Comparison of ENCODE assay signal across 31 mouse cellular contexts in genomic region chr12:5125907-5126306, GRCm38 (mm10).
A peak's percentile ranks its signal among the peaks of the same experiment; 100 is the strongest.
DNase-seq lines count a peak whose midpoint lies in the region; ATAC-seq and TF ChIP-seq lines count a peak whose summit lies in the region.
"Had no signal": no experiment of that assay in that cellular context is flagged by ENCODE, and none has a peak within 500 bp of the region (broad histone marks: within the 10 kb centered on the region; RNA-seq: fewer than 3 reads in every experiment).

No protein-coding gene starts in this region.

- H3K4me2 ChIP-seq in intestine, embryonic 15.5 days (replicated peaks), result no peak overlapping the region
- H3K4me2 ChIP-seq in kidney, embryonic 15.5 days, result no peak overlapping the region
- H3K4me2 ChIP-seq: embryonic facial prominence, embryonic 12.5 days; heart, embryonic 11.5 days; hindbrain, embryonic 13.5 days had no signal

- peak; percentile 64 for DNase-seq in layer of hippocampus, adult 9-11 months
- DNase-seq in layer of hippocampus, postnatal 25 days (ENCODE audit: extremely low spot score in 1 of 2, low spot score in 1 of 2), result no peak
- DNase-seq in brain, adult 2 months (ENCODE audit: low read depth, low spot score), result peak; percentile 84
- no peak for DNase-seq in left cerebral cortex, adult 2 months (ENCODE audit: extremely low spot score in 1 of 2, low spot score in 2 of 2)
- DNase-seq in right cerebral cortex, postnatal 10 days (ENCODE audit: low spot score in 2 of 2), result peak; percentile 55 to 85
- DNase-seq in urinary bladder, postnatal 25 days (ENCODE audit: low spot score), result no peak
- DNase-seq: adrenal gland, postnatal 10 days; cerebellum, adult 11 months; cerebellum, adult 9-10 months; embryo, embryonic 11 days; gastrocnemius, adult 2 months; gastrocnemius, postnatal 36 days; heart, adult 18-20 months; heart, postnatal 36 days; kidney, adult 11 months; kidney, postnatal 25 days; liver; lung, adult 2 months; lung, postnatal 10 days; midbrain, embryonic 14.5 days; thymus, adult 2 months; thymus, postnatal 36 days had no signal

- peak overlapping the region; percentile 45 for H3K27ac ChIP-seq in left cerebral cortex, adult 2 months
- no peak overlapping the region for H3K27ac ChIP-seq in intestine, embryonic 15.5 days
- H3K27ac ChIP-seq in kidney, embryonic 15.5 days, result no peak overlapping the region
- H3K27ac ChIP-seq: embryonic facial prominence, embryonic 12.5 days; gastrocnemius, adult 2 months; hindbrain, embryonic 13.5 days; liver, embryonic 14.5 days; stomach, postnatal 0 days had no signal

- no peaks in the 10 kb centered on the region for H3K36me3 ChIP-seq in intestine, embryonic 15.5 days
- H3K36me3 ChIP-seq in kidney, embryonic 15.5 days, result no peaks in the 10 kb centered on the region

- H3K9me3 ChIP-seq in intestine, embryonic 15.5 days, result no peaks in the 10 kb centered on the region
- no peaks in the 10 kb centered on the region for H3K9me3 ChIP-seq in kidney, embryonic 15.5 days (replicated peaks)
- H3K9me3 ChIP-seq: embryonic facial prominence, embryonic 12.5 days; hindbrain, embryonic 13.5 days had no signal

- H3K27me3 ChIP-seq in intestine, embryonic 15.5 days (replicated peaks), result no peaks in the 10 kb centered on the region
- H3K27me3 ChIP-seq in kidney, embryonic 15.5 days, result no peaks in the 10 kb centered on the region
- H3K27me3 ChIP-seq: embryonic facial prominence, embryonic 12.5 days; hindbrain, embryonic 13.5 days had no signal

- no peak for TF ChIP-seq CTCF in left cerebral cortex, adult 2 months (IDR thresholded peaks at IDR 0.05)

- no peak overlapping the region for H3K9ac ChIP-seq in intestine, embryonic 15.5 days
- no peak overlapping the region for H3K9ac ChIP-seq in kidney, embryonic 15.5 days
- H3K9ac ChIP-seq: embryonic facial prominence, embryonic 12.5 days; hindbrain, embryonic 13.5 days; liver, embryonic 14.5 days had no signal

- ATAC-seq in intestine, embryonic 15.5 days, result no peak
- ATAC-seq in kidney, embryonic 15.5 days (replicated peaks; ENCODE audit: low FRiP score), result no peak
- ATAC-seq: CD4-positive, CD25-positive, alpha-beta regulatory T cell, adult 4 months; forebrain, embryonic 14.5 days had no signal

- WGBS in intestine, embryonic 15.5 days, result 77% methylated on average over 7 of the region's 7 CpGs
- 67% methylated on average over 7 of the region's 7 CpGs for WGBS in kidney, embryonic 15.5 days

- 0 out of 2 replicates have a peak, but pooled peaks cover 3% of the 10 kb centered on the region for H3K4me1 ChIP-seq in intestine, embryonic 15.5 days (replicated peaks)
- no peaks in the 10 kb centered on the region for H3K4me1 ChIP-seq in kidney, embryonic 15.5 days
- H3K4me1 ChIP-seq: embryonic facial prominence, embryonic 12.5 days had no signal

- no peak overlapping the region for H3K4me3 ChIP-seq in left cerebral cortex, adult 2 months
- no peak overlapping the region for H3K4me3 ChIP-seq in intestine, embryonic 15.5 days (replicated peaks)
- no peak overlapping the region for H3K4me3 ChIP-seq in kidney, embryonic 15.5 days (replicated peaks)
- H3K4me3 ChIP-seq: embryonic facial prominence, embryonic 12.5 days; gastrocnemius, adult 2 months; hindbrain, embryonic 13.5 days had no signal

- intact Hi-C loops in left cerebral cortex, adult 2 months (cut with DNase I), result no loop called here

Comparison
In these comparisons a context has a peak if more than half of its experiments do, and no peak if none do; other contexts are left out.
1. DNase-seq: peak in layer of hippocampus, adult 9-11 months (single experiment), brain, adult 2 months (single experiment) and right cerebral cortex, postnatal 10 days (2 of 2); none in layer of hippocampus, postnatal 25 days (0 of 2), left cerebral cortex, adult 2 months (0 of 2) and urinary bladder, postnatal 25 days (single experiment).